ENCODE assay signal across 17 mouse cellular contexts in genomic region chr3:107983771-107984170, GRCm38 (mm10). TPM values are rescaled to one million over a fixed set of nuclear protein-coding genes. Genes with fewer than 3 reads are reported as not detected.
"Had no signal": no experiment of that assay in that cellular context is flagged by ENCODE, and none has a peak within 500 bp of the region (broad histone marks: within the 10 kb centered on the region; RNA-seq: fewer than 3 reads in every experiment).

No protein-coding gene starts in this region.

- ATAC-seq: intestine, embryonic 15.5 days; midbrain, embryonic 16.5 days had no signal

- H3K27ac ChIP-seq: intestine, embryonic 15.5 days; kidney, postnatal 0 days; left cerebral cortex, adult 2 months; limb, embryonic 10.5 days; liver, embryonic 15.5 days; macrophage; midbrain, embryonic 12.5 days; neural tube, embryonic 13.5 days had no signal

- H3K4me1 ChIP-seq: midbrain, embryonic 12.5 days; neural tube, embryonic 13.5 days had no signal

- H3K4me2 ChIP-seq: intestine, embryonic 15.5 days; liver, embryonic 11.5 days; liver, embryonic 15.5 days; lung, embryonic 14.5 days; midbrain, embryonic 12.5 days; neural tube, embryonic 13.5 days had no signal

- H3K36me3 ChIP-seq: intestine, embryonic 15.5 days; limb, embryonic 10.5 days; liver, embryonic 15.5 days; midbrain, embryonic 12.5 days; neural tube, embryonic 13.5 days had no signal

- H3K9ac ChIP-seq: intestine, embryonic 15.5 days; liver, embryonic 15.5 days; lung, embryonic 14.5 days; midbrain, embryonic 12.5 days; neural tube, embryonic 13.5 days had no signal

- H3K4me3 ChIP-seq: intestine, embryonic 15.5 days; left cerebral cortex, adult 2 months; limb, embryonic 10.5 days; liver, embryonic 15.5 days; midbrain, embryonic 12.5 days; neural tube, embryonic 13.5 days had no signal

- H3K9me3 ChIP-seq: intestine, embryonic 15.5 days; limb, embryonic 10.5 days; liver, embryonic 15.5 days; midbrain, embryonic 12.5 days; neural tube, embryonic 13.5 days had no signal

- H3K27me3 ChIP-seq: intestine, embryonic 15.5 days; liver, embryonic 15.5 days; midbrain, embryonic 12.5 days; neural tube, embryonic 13.5 days had no signal

- DNase-seq: lung, embryonic 14.5 days; retina, postnatal 1 day; right cerebral cortex, postnatal 4 days; spleen, adult 18-20 months; thymus, adult 18-20 months; thymus, postnatal 36 days had no signal

RNA-seq across cellular contexts. Expression of gene Gstm3, which starts 14.7 kb away (rescaled TPM):
- polyA plus RNA-seq: limb, embryonic 10.5 days; limb, embryonic 14.5 days; macrophage; midbrain, embryonic 12.5 days; midbrain, embryonic 16.5 days; neural tube, embryonic 13.5 days had no signal

RNA-seq across cellular contexts. Expression of gene Gstm6, which starts 40.2 kb away (rescaled TPM):
- polyA plus RNA-seq: macrophage had no signal
